Mouse (Mus musculus) lung, adult 2 months (tissue): Measurements from ENCODE around the gene Hhat.

Source experiments
- CTCF ChIP-seq: fragments of 200-500 bp; IDR thresholded peaks from 2 replicates; pipeline ENCODE4 v1.5.1; 2011; ENCODE audit warnings: mild to moderate bottlenecking, low read length, control low read depth; ENCODE audit not compliant: insufficient read depth
- POLR2A ChIP-seq: fragments of 200-500 bp; IDR thresholded peaks from 2 replicates; pipeline ENCODE4 v1.6.1; 2011; ENCODE audit warnings: low read depth, mild to moderate bottlenecking, control low read depth, low read length, borderline replicate concordance; ENCODE audit errors: extremely low read depth

DNA sequence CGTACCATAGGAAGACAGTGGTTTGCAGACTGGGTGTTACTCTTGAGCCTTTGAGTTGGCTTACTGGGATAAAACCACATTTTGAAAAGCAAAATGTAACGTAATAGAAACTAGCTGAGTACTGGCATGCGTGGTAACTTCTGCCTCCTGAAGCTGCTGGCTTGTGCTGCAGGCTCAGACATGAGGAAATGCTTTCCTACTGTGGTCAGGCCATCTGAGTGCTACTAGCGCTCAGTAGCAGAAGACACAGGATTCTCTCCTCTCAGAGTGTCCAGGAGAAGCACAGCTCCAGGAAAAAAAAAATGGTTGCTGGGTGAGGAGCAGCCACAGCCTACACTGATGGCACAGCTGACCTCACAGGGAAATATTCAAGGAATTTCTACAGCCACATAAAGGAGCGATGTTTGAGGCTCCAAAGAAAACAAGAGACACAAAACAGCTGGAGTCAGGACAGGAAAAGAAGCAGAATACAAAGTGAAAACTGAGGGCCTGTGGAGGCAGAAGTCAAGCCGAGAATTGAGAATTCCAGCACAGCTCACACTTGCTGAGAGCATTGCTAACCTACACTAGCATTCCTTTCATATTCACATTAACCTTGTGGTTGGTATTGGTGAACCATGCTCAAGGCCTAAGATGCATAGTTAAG, 8.0 kb upstream of the Hhat start:
- TF ChIP-seq CTCF: no peak
- no peak for TF ChIP-seq POLR2A
